Mouse (Mus musculus) spleen, adult 2 months (tissue): ENCODE data around the gene Vps37c. TPM values are rescaled to one million over a fixed set of nuclear protein-coding genes. Genes with fewer than 3 reads are reported as not detected.

ENCODE experiments used
- DNase-seq, 2 experiments: peaks; one replicate each; pipeline versions ENCODE4 v3.0.0 to v3.0.0-alpha.2; 2012 to 2021; ENCODE audit warnings: low spot score in 2 of 2, low read depth in 1 of 2
- H3K27ac ChIP-seq: fragments of 200-500 bp; 2 replicates; pipeline ENCODE4 v1.5.1; 2012; ENCODE audit warnings: low read length, inconsistent platforms; ENCODE audit not compliant: insufficient read depth
- H3K27me3 ChIP-seq: fragments of 200-500 bp; 2 replicates; pipeline ENCODE4 v1.6.1; 2012; ENCODE audit warnings: mild to moderate bottlenecking, moderate library complexity, low read length, inconsistent platforms; ENCODE audit not compliant: control insufficient read depth, insufficient read depth
- H3K36me3 ChIP-seq: fragments of 200-500 bp; 2 replicates; pipeline ENCODE4 v1.6.1; 2012; ENCODE audit warnings: mild to moderate bottlenecking, low read length, inconsistent platforms; ENCODE audit not compliant: control insufficient read depth, insufficient read depth
- H3K4me1 ChIP-seq: fragments of 200-500 bp; 2 replicates; pipeline ENCODE4 v1.6.1; 2011; ENCODE audit warnings: inconsistent platforms; ENCODE audit not compliant: control insufficient read depth, insufficient read depth, insufficient read length
- H3K4me3 ChIP-seq: fragments of 200-500 bp; 2 replicates; pipeline ENCODE4 v1.5.1; 2011; ENCODE audit warnings: mild to moderate bottlenecking, inconsistent platforms; ENCODE audit not compliant: insufficient read depth, insufficient read length; ENCODE audit errors: extremely low read depth
- CTCF ChIP-seq: fragments of 200-500 bp; IDR thresholded peaks from 2 replicates; pipeline ENCODE4 v1.5.1; 2011; ENCODE audit warnings: mild to moderate bottlenecking, inconsistent platforms; ENCODE audit not compliant: insufficient read depth, insufficient read length, insufficient replicate concordance; ENCODE audit errors: extremely low read depth
- POLR2A ChIP-seq: fragments of 200-500 bp; IDR thresholded peaks from 2 replicates; pipeline ENCODE4 v1.6.1; 2011; ENCODE audit warnings: low read depth, low read length, inconsistent platforms
- WGBS: fragments of 180-500 bp; shearing (Covaris S2); methylation state at CpG from one replicate; pipeline ENCODE4 v1.1.7; 2018; 5-methylcytosine and 5-hydroxymethylcytosine counted together
- polyA plus RNA-seq: library from polyadenylated mRNA; depleted of rRNA; stranded (reverse); fragments of >200 nt; gene quantifications from 2 replicates; pipeline ENCODE4 v1.2.3, GENCODE M21; 2012

Gene Vps37c
- polyA plus RNA-seq, 1 experiment, result 19.7 TPM

- H3K27me3 ChIP-seq, result no peaks in the 10 kb centered on the region
- TF ChIP-seq POLR2A (no peak), CTCF (no peak)
- peaks cover 13% of the 10 kb centered on the region for H3K36me3 ChIP-seq
- DNase-seq, result no peak
- no peak overlapping the region for H3K27ac ChIP-seq
- 77% methylated on average over 13 of the region's 13 CpGs for WGBS
- peaks cover 3% of the 10 kb centered on the region; the same call in 1 of the 2 replicates for H3K4me1 ChIP-seq
- H3K4me3 ChIP-seq, result no peak overlapping the region
These were observed 18.7 kb downstream of the Vps37c start for GRCm38 (mm10) chr19:10707087-10707875.

DNA sequence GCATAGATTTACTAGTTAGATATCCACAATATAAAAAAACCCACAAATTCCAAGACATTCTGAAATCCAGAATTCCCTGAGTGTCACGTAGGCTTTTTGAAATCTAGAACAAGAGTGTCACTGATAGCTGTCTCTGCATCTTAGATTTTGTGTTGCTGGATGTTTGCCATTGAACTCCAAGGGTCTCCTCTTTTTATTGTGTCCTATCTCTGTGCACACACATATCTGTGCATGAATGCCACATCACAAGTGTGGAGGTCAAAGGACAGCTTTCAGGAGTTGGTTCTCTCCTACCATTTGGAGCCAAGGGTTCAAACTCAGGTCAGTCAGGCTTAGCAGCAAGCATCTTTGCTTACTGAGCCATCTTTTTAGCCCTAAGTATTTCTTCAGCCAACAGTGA, 19.3 kb downstream of the Vps37c start:
- H3K27ac ChIP-seq, result no peak overlapping the region
- H3K4me1 ChIP-seq, result no peaks in the 10 kb centered on the region; the same call in 1 of the 2 replicates
- TF ChIP-seq CTCF (no peak), POLR2A (no peak)
- H3K36me3 ChIP-seq, result peaks cover 19% of the 10 kb centered on the region
- no peak for DNase-seq
- no peak overlapping the region for H3K4me3 ChIP-seq
- no peaks in the 10 kb centered on the region for H3K27me3 ChIP-seq
- 91% methylated on average over 1 of the region's 1 CpGs for WGBS

GRCm38 (mm10) chr19:10708900-10709299, 20.4 kb downstream of the Vps37c start:
- WGBS, result 78% methylated on average over 6 of the region's 6 CpGs
- no peak for TF ChIP-seq CTCF
- no peak for TF ChIP-seq POLR2A
- Histone ChIP-seq H3K4me3 (no peak overlapping the region), H3K27me3 (no peaks in the 10 kb centered on the region), H3K36me3 (peaks cover 25% of the 10 kb centered on the region), H3K4me1 (no peaks in the 10 kb centered on the region), H3K27ac (no peak overlapping the region)
- no peak for DNase-seq

DNA sequence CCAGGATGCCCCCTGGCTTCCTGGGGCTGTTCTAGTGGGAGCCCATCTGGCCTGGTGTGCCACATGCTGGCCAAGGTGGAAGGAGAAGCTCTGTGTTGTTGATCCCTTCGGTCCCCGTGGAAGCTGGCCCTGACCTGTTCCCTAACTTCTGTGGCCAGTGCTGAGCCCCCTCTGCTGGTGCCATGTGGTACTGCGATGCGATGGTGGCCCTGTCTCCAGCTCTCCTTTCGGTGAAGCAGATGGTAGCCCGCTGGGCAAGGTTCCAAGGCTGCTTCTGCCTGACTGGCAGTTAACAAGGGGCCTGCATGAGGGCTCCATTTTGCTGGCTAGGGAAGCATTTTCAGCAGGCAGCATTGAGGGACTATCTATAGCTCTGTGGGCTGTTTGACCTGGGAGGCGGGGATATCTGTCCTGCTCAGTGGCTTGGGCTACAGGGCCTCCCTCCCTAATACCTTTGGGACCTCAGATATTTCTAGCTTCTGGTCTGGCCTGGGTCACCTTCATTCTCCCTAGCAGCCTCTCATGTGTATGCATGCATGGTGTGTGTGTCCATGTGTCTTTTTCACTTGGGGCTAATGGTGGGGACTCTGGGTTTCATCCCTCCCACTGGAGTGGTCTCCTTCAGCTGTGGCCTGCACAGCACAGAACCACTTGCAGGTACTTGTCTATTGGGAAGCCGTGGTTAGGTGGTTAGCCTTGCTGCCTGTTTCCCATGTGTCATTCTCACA, 21.0 kb downstream of the Vps37c start:
- Histone ChIP-seq H3K4me1 (no peaks in the 10 kb centered on the region), H3K4me3 (no peak overlapping the region), H3K36me3 (peaks cover 25% of the 10 kb centered on the region), H3K27me3 (no peaks in the 10 kb centered on the region), H3K27ac (no peak overlapping the region)
- 14% methylated on average over 8 of the region's 8 CpGs for WGBS
- peak; percentile 36 to 80 for DNase-seq
- no peak for TF ChIP-seq POLR2A
- peak; percentile 95 for TF ChIP-seq CTCF

GRCm38 (mm10) chr19:10710088-10710511, 21.6 kb downstream of the Vps37c start:
- H3K36me3 ChIP-seq, result peaks cover 25% of the 10 kb centered on the region
- no peak overlapping the region for H3K4me3 ChIP-seq
- TF ChIP-seq CTCF, result peak; percentile 58; the same call in 1 of the 2 replicates
- no peak for TF ChIP-seq POLR2A
- DNase-seq, result peak; percentile 30 to 43
- H3K4me1 ChIP-seq, result no peaks in the 10 kb centered on the region
- WGBS, result 66% methylated on average over 9 of the region's 9 CpGs
- no peak overlapping the region for H3K27ac ChIP-seq
- no peaks in the 10 kb centered on the region for H3K27me3 ChIP-seq

DNA sequence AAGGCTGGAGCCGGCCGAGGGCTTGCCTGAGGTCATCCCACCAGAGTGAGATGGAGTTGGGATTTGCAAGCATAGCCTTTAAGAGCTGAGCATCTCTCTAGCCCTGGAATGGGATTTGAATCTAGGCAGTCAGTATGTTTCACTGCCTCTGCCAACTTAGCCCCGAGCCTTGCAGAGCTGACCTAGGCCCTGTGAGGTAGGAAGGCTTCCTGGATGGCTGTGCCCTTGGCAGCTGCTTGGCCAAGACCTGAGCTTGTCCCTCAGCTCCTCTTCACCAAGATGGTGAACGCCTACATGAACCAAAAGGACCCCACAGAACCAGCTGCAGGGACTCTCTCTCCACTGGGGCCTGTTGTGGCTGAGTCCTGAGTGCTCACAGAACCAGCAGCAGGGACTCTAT, 22.2 kb downstream of the Vps37c start:
- WGBS, result 93% methylated on average over 4 of the region's 4 CpGs
- H3K36me3 ChIP-seq, result peaks cover 25% of the 10 kb centered on the region

GRCm38 (mm10) chr19:10712194-10712593, 23.7 kb downstream of the Vps37c start:
- H3K27ac ChIP-seq, result no peak overlapping the region
- TF ChIP-seq POLR2A (no peak), CTCF (no peak)
- peaks cover 25% of the 10 kb centered on the region for H3K36me3 ChIP-seq
- DNase-seq, result no peak
- H3K27me3 ChIP-seq, result no peaks in the 10 kb centered on the region
- WGBS, result 95% methylated on average over 7 of the region's 7 CpGs
- H3K4me1 ChIP-seq, result no peaks in the 10 kb centered on the region
- H3K4me3 ChIP-seq, result no peak overlapping the region

More for the DNA sequence above, 22.2 kb downstream of the Vps37c start:
- no peak for DNase-seq
- Histone ChIP-seq H3K4me3 (no peak overlapping the region), H3K27me3 (no peaks in the 10 kb centered on the region), H3K4me1 (no peaks in the 10 kb centered on the region), H3K27ac (no peak overlapping the region)
- no peak for TF ChIP-seq POLR2A
- TF ChIP-seq CTCF, result no peak
